Mouse (Mus musculus) embryonic fibroblast, embryonic 13.5 days (primary cell): ENCODE measurements around the gene Ppp6r3.

Source experiments
- CTCF ChIP-seq: IDR thresholded peaks from 2 replicates; pipeline ENCODE4 v1.5.1; 2011; ENCODE audit warnings: mild to moderate bottlenecking, control low read depth, low read length, moderate library complexity, borderline replicate concordance; ENCODE audit not compliant: insufficient read depth
- POLR2A ChIP-seq: IDR thresholded peaks from 2 replicates; pipeline ENCODE4 v1.6.1; 2011; ENCODE audit warnings: low read depth, mild to moderate bottlenecking, control low read depth, low read length, moderate library complexity

DNA sequence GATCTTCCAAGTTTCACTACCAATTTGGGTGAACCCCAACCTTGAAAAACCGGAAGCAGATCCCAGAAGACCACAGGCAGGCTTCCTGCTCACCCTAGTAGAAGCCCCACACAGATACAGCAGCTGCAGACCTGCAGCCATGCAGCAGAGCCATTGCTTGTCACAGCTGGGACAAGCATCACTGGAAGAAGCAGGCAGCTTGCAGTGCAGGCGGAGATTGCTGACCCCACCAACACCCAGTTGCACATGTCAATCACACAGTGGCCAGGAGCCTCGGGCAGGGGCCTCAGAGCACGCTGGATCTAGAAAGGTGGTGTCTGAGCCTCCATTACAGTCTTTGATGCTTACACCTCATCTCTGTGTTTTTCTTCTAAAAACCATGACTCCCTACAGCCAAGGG, 141.4 kb downstream of the Ppp6r3 start:
- TF ChIP-seq POLR2A, result no peak
- TF ChIP-seq CTCF, result no peak
